Mouse (Mus musculus) ES-E14 (cell line): ENCODE results near the gene Med23.

ENCODE experiments used
- CHD2 ChIP-seq: IDR thresholded peaks from 2 replicates; pipeline ENCODE4 v1.6.1; 2014; ENCODE audit warnings: mild to moderate bottlenecking, low read depth, low read length, inconsistent platforms
- HCFC1 ChIP-seq: IDR thresholded peaks from 2 replicates; pipeline ENCODE4 v1.6.1; 2012; ENCODE audit warnings: low read length, inconsistent platforms, borderline replicate concordance; ENCODE audit not compliant: insufficient read depth
- ZC3H11A ChIP-seq: IDR thresholded peaks from 2 replicates; pipeline ENCODE4 v1.6.1; 2012; ENCODE audit warnings: low read depth, mild to moderate bottlenecking, inconsistent platforms, low read length, borderline replicate concordance
- ZNF384 ChIP-seq: IDR thresholded peaks from 2 replicates; pipeline ENCODE4 v1.6.1; 2012; ENCODE audit warnings: low read depth, low read length, inconsistent platforms

GRCm38 (mm10) chr10:24825456-24826081, 44.2 kb upstream of the Med23 start:
- TF ChIP-seq CHD2 (no peak), ZNF384 (no peak), ZC3H11A (no peak), HCFC1 (no peak)
